Mouse (Mus musculus) liver, embryonic 16.5 days (tissue): Measurements from ENCODE around the gene Afp. TPM values are rescaled to one million over a fixed set of nuclear protein-coding genes. Genes with fewer than 3 reads are reported as not detected.

ENCODE experiments used
- ATAC-seq: fragments of 200-750 bp; cut with Nextera tagmentation; 2 replicates; pipeline ENCODE4 v1.8.0; 2017; ENCODE audit warnings: low read depth, mild to moderate bottlenecking, moderate number of reproducible peaks, moderate library complexity
- H3K27ac ChIP-seq: fragments of 300-500 bp; sonication (generic); 2 replicates; pipeline ENCODE4 v1.5.1; 2014; ENCODE audit warnings: mild to moderate bottlenecking, low read length
- H3K27me3 ChIP-seq: fragments of 300-500 bp; sonication (generic); 2 replicates; pipeline ENCODE4 v1.6.1; 2014; ENCODE audit warnings: low read depth, low read length, mixed read lengths; ENCODE audit not compliant: control insufficient read depth, insufficient read depth
- H3K36me3 ChIP-seq: fragments of 300-500 bp; sonication (generic); 2 replicates; pipeline ENCODE4 v1.6.1; 2014; ENCODE audit warnings: mild to moderate bottlenecking; ENCODE audit not compliant: control insufficient read depth, insufficient read depth
- H3K4me1 ChIP-seq: fragments of 300-500 bp; sonication (generic); 2 replicates; pipeline ENCODE4 v1.6.1; 2014; ENCODE audit warnings: low read depth, low read length, mixed read lengths; ENCODE audit not compliant: control insufficient read depth
- H3K4me2 ChIP-seq: fragments of 300-500 bp; sonication (generic); 2 replicates; pipeline ENCODE4 v1.6.1; 2014; ENCODE audit warnings: low read depth, low read length, mixed read lengths
- H3K4me3 ChIP-seq: fragments of 300-500 bp; sonication (generic); 2 replicates; pipeline ENCODE4 v1.5.1; 2014; ENCODE audit warnings: low read depth, mild to moderate bottlenecking, low read length
- H3K9ac ChIP-seq: fragments of 300-500 bp; sonication (generic); 2 replicates; pipeline ENCODE4 v1.6.1; 2014; ENCODE audit warnings: low read depth, low read length
- H3K9me3 ChIP-seq: fragments of 300-500 bp; sonication (generic); replicated peaks from 2 replicates; pipeline ENCODE4 v1.6.1; 2016; ENCODE audit warnings: low read length; ENCODE audit not compliant: control insufficient read depth
- WGBS: fragments of 180-500 bp; shearing (Covaris S2); extraction: QIAGEN DNeasy Blood & Tissue Kit; methylation state at CpG from one replicate; pipeline ENCODE4 v1.1.7; 2014; ENCODE audit not compliant: insufficient replicate concordance; 5-methylcytosine and 5-hydroxymethylcytosine counted together
- polyA plus RNA-seq: library from polyadenylated mRNA; unstranded; fragments of >200 nt; fragmentation: Nextera tagmentation; extraction: Ambion mirVana; gene quantifications from 2 replicates; pipeline ENCODE4 v1.2.1, GENCODE M21; 2015

The Afp gene
- polyA plus RNA-seq, result 15,779 and 15,904 TPM in 2 replicates

DNA sequence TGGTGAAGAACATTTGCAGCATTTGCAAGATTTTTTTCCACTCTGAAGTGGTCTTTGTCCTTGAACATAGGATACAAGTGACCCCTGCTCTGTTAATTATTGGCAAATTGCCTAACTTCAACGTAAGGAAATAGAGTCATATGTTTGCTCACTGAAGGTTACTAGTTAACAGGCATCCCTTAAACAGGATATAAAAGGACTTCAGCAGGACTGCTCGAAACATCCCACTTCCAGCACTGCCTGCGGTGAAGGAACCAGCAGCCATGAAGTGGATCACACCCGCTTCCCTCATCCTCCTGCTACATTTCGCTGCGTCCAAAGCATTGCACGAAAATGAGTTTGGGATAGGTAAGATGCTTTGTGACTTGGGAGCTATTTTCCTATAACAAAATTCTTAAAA, at the start of gene Afp:
Gene Afp, plus strand, starts transcription at position 220 of the 400 bp plus-strand sequence.
- H3K4me2 ChIP-seq, result no peak within 1 kb of the TSS
- 62% methylated on average over 7 of the region's 7 CpGs for WGBS
- no peaks in the 10 kb centered on the region for H3K9me3 ChIP-seq
- H3K9ac ChIP-seq, result no peak within 1 kb of the TSS
- no peaks in the 10 kb centered on the region for H3K27me3 ChIP-seq
- no peak within 1 kb of the TSS for H3K27ac ChIP-seq
- ATAC-seq, result peak; percentile 30
- H3K4me3 ChIP-seq, result peak within 1 kb of the TSS; percentile 14; the same call in 1 of the 2 replicates
- no peaks in the 10 kb centered on the region for H3K36me3 ChIP-seq
- H3K4me1 ChIP-seq, result no peaks in the 10 kb centered on the region; the same call in none of the 2 replicates

DNA sequence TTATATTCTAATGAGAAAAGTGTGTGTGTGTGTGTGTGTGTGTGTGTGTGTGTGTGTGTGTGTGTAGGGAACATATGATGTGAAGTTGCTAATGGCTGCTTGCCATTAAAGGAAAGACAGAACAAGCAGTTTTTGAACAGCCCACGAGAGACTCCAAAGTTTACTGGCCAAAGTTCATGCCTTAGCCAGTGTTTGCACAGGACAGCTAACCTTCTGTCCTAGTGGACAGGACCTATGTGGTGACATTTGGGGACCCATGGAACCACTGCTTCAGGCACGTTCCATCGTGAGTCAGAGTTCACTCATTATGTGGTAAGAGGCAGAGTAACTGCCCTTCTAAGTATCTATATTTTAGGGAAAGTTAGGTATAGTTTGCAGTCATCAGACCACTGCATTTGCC, 43.0 kb upstream of the Afp start:
- H3K9ac ChIP-seq, result no peak overlapping the region
- no peaks in the 10 kb centered on the region for H3K36me3 ChIP-seq
- H3K9me3 ChIP-seq, result no peaks in the 10 kb centered on the region
- no peaks in the 10 kb centered on the region for H3K27me3 ChIP-seq
- no peak overlapping the region for H3K4me2 ChIP-seq
- peak overlapping the region; percentile 74 for H3K27ac ChIP-seq
- ATAC-seq, result peak; percentile 91
- no peaks in the 10 kb centered on the region for H3K4me1 ChIP-seq
- 45% methylated on average over 3 of the region's 3 CpGs for WGBS
- no peak overlapping the region for H3K4me3 ChIP-seq

GRCm38 (mm10) chr5:90449961-90450360, 40.6 kb upstream of the Afp start:
- ATAC-seq, result peak; percentile 76
- Histone ChIP-seq H3K4me2 (no peak overlapping the region), H3K27me3 (no peaks in the 10 kb centered on the region), H3K36me3 (no peaks in the 10 kb centered on the region), H3K4me1 (no peaks in the 10 kb centered on the region), H3K9ac (no peak overlapping the region), H3K27ac (peak overlapping the region; percentile 76), H3K4me3 (no peak overlapping the region), H3K9me3 (no peaks in the 10 kb centered on the region)
- WGBS, result 39% methylated on average over 5 of the region's 5 CpGs

GRCm38 (mm10) chr5:90452711-90453110, 37.8 kb upstream of the Afp start:
- no peaks in the 10 kb centered on the region for H3K27me3 ChIP-seq
- ATAC-seq, result no peak
- H3K9ac ChIP-seq, result no peak overlapping the region
- H3K4me2 ChIP-seq, result no peak overlapping the region
- H3K27ac ChIP-seq, result no peak overlapping the region
- no peaks in the 10 kb centered on the region for H3K4me1 ChIP-seq
- H3K4me3 ChIP-seq, result no peak overlapping the region
- WGBS, result 41% methylated on average over 4 of the region's 4 CpGs
- H3K9me3 ChIP-seq, result no peaks in the 10 kb centered on the region
- H3K36me3 ChIP-seq, result no peaks in the 10 kb centered on the region

- no peaks in the 10 kb centered on the region for H3K9me3 ChIP-seq
- H3K4me2 ChIP-seq, result no peak overlapping the region
- H3K36me3 ChIP-seq, result no peaks in the 10 kb centered on the region
- no peaks in the 10 kb centered on the region for H3K27me3 ChIP-seq
- H3K27ac ChIP-seq, result no peak overlapping the region
- WGBS, result 52% methylated on average over 1 of the region's 1 CpGs
- no peak overlapping the region for H3K4me3 ChIP-seq
- no peaks in the 10 kb centered on the region for H3K4me1 ChIP-seq
- no peak overlapping the region for H3K9ac ChIP-seq
- ATAC-seq, result no peak
Measured at GRCm38 (mm10) chr5:90457241-90457640, 33.3 kb upstream of the Afp start.

- H3K4me2 ChIP-seq, result no peak overlapping the region
- no peaks in the 10 kb centered on the region for H3K27me3 ChIP-seq
- 50% methylated on average over 5 of the region's 5 CpGs for WGBS
- no peak overlapping the region for H3K4me3 ChIP-seq
- H3K36me3 ChIP-seq, result no peaks in the 10 kb centered on the region
- H3K4me1 ChIP-seq, result no peaks in the 10 kb centered on the region
- no peaks in the 10 kb centered on the region for H3K9me3 ChIP-seq
- H3K9ac ChIP-seq, result no peak overlapping the region
- H3K27ac ChIP-seq, result no peak overlapping the region
- no peak for ATAC-seq
Measured at GRCm38 (mm10) chr5:90458727-90459126, 31.8 kb upstream of the Afp start.

GRCm38 (mm10) chr5:90460619-90461018, 29.9 kb upstream of the Afp start, which contains the start of gene Alb:
Gene Alb, plus strand, starts transcription at chr5:90460897.
- Histone ChIP-seq H3K27ac (peak within 1 kb of the TSS; percentile 42), H3K36me3 (no peaks in the 10 kb centered on the region), H3K4me2 (no peak within 1 kb of the TSS), H3K9ac (no peak within 1 kb of the TSS), H3K4me3 (peak within 1 kb of the TSS; percentile 8; the same call in 1 of the 2 replicates), H3K9me3 (no peaks in the 10 kb centered on the region), H3K27me3 (no peaks in the 10 kb centered on the region), H3K4me1 (no peaks in the 10 kb centered on the region)
- 60% methylated on average over 8 of the region's 8 CpGs for whole genome bisulfite sequencing
- ATAC-seq, result peak; percentile 72

- Histone ChIP-seq H3K27me3 (no peaks in the 10 kb centered on the region), H3K4me2 (no peak overlapping the region), H3K27ac (no peak overlapping the region), H3K4me1 (no peaks in the 10 kb centered on the region), H3K36me3 (no peaks in the 10 kb centered on the region), H3K9ac (no peak overlapping the region), H3K4me3 (no peak overlapping the region), H3K9me3 (no peaks in the 10 kb centered on the region)
- 47% methylated on average over 4 of the region's 4 CpGs for WGBS
- no peak for ATAC-seq
Measured at GRCm38 (mm10) chr5:90466806-90467205, 23.7 kb upstream of the Afp start.

- Histone ChIP-seq H3K9me3 (no peaks in the 10 kb centered on the region), H3K36me3 (no peaks in the 10 kb centered on the region), H3K4me1 (no peaks in the 10 kb centered on the region), H3K4me2 (no peak overlapping the region), H3K27ac (no peak overlapping the region), H3K27me3 (no peaks in the 10 kb centered on the region), H3K9ac (no peak overlapping the region), H3K4me3 (no peak overlapping the region)
- no peak for ATAC-seq
- 54% methylated on average over 6 of the region's 6 CpGs for WGBS
Measured at GRCm38 (mm10) chr5:90467245-90467644, 23.3 kb upstream of the Afp start.
